Mouse (Mus musculus) urinary bladder, adult 2 months (tissue): ENCODE measurements at regions not wholly inside any gene's neighbourhood (a gene's known extent, or its start where the extent isn't known, plus 50 kb on each side); places are given as distances from the start of the nearest gene placed in this dataset.

Experiments
- DNase-seq: peaks from one replicate; pipeline ENCODE4 v3.0.0; 2022; ENCODE audit warnings: low spot score

DNA sequence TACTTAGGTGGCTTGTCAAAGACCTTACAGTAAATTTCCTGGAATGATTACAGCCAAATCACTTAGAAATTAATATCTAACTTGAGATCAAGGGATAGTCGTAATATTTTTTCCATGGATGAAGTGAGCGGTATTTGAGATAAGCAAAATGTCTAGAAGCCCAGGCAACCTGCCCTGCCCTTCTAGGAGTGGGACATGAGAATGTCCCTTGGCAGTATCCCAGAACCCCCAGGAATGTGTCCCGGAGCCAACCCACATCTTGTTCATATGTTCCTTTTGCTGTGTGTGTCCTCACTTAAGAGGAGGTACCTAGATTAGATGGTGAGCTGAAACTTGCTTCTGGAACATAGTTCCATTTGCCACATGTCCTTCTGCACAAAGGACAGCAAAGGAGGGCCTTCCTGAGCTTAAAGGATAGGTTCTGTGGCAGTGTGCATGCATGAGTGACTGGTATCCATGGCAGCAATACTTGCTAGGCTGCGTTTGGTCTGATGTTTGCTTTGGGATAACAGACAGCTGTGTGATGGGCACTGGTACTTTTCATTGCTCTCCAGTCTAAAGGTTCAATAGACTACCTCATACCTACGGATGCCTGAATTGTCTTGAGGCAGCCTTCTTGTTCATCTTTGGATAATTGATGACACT lies 231.0 kb upstream of the Krr1 start:
- DNase-seq: no peak

DNA sequence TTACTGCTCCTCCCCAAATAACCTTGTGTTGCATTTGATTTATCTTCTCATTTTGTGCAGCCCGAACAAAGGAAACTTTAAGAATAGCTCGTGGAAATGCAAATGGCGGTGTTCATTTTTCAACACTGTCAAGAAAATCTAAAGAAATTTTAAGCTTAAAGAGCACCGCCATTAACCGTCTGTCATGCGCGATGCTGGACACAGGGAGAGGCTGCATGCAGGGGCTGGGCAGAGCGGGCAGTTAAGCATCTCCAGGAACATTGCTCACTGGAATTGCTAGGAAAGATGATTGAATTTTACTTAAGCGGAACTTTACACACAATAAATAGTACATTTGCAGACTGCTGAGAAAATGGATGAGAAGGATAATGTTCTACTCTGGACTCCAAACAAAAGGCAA lies 229.2 kb upstream of the Krr1 start:
- DNase-seq: no peak

DNA sequence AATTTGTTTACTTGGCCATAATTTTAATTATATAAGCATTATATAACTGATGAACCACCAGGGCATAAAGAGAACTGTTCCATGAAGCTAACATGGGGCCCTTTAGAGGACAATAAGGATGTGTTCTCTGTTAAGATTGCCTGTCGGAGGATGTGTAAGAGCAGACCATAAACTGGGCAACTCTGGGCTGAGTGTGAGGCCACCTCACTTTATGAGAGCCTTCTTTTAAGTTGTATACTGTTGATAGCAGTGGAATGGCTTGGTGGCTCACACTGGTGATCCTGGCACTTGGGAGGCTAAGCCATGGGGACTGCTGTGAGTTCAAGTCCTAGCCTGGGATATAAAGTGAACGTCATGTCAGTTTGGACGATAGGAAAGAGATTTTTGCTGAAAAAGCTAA lies 227.3 kb upstream of the Krr1 start:
- no peak for DNase-seq

DNA sequence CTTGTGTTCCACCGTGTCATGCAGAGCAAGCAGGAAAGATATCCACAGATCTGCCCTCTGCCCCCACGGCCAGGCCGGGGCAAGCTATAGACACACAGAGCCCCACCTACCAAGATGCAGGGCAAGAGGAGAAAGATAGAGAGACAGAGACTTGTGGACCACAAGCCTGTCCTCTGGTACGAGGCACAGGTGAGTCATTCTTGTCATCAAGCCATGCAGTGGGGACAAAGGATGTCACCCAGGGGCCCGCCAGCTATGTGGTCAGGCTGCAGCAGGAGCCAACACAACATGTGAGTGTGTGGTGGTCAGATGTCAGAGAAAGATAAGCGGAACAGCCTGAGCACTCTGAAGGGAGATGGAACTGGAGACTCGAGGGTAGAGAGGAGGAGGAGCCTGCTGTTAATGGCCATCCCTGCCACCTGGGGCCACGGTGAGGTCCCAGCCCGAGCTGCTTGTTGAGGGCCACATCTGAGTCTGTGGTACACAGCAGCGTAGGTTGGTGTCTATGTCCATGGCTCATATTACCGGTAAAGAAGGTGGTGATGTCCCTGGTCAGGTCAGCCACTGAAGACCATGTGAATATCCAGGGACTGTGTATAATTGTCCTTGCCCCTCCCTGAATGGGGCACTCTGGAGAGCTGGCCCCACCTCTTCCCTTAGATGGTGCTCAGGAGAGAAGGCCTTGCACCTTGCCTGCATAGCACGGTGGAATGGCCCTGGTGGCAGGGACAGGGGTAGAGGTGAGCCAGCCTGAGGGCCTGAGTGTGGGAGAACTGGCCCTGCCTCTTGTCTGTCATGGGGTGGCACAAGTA lies 226.2 kb upstream of the Krr1 start:
- DNase-seq: no peak

DNA sequence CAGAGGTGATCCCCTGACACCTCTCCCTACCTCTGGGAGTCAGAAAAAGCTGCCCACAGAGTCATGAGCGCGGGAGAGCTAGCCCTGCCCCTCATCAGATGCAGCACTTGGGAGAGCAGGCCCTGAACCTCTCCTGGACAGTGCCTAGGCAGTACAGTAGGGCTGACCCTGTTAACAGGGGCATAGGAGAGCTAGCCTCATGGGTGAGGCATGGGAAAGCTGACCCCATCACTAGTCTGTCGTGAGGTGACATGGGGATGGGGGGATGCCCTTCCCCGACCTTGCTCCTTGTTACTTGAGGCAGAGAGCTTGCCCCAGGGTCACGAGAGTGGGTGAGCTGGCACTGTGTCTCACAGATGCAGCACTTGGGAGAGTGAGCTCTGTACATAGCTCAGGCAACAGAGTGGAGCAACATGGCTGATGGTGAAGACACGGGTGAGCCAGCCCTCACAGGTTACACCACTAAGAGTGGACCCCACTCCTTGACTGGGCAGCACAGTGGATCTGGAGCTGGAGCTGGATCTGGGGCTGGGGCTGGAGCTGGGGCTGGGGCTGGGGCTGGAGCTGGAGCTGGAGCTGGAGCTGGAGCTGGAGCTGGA lies 225.5 kb upstream of the Krr1 start:
- no peak for DNase-seq

DNA sequence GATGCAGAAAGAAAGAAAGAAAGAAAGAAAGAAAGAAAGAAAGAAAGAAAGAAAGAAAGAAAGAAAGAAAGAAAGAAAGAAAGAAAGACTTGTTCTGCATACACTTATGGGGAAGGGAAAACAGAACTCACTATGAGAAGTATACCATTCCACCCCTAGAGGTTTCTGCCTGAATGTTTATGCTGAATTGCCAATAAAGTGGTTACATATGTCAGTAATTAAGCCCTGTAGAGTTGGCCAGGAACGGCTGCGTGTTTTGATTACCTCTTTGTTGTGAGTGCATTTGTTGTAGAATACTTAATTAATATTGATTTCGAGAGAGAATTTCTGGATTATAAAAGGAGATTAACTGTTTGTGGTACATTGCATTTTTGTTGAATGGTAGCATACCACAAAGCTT lies 224.0 kb upstream of the Krr1 start:
- DNase-seq: no peak

DNA sequence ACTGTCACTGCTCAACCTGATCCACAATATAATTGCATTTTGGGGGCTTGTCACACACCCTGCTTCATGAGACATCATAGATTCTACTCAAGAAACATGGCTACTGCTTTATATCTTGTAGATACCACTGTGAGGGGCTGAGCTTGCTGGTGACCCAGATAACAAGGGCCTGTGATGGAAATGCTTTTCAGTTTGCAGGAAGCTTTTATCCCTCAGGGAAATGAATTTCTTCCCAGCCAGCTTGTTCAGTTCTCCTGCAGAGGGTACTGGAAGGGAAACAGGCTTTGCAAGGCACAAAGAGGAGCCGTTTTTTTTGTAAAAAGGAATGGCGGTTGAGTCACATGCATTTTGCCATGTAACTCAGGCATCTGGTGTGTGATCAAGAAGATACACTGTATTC lies 218.8 kb upstream of the Krr1 start:
- no peak for DNase-seq

DNA sequence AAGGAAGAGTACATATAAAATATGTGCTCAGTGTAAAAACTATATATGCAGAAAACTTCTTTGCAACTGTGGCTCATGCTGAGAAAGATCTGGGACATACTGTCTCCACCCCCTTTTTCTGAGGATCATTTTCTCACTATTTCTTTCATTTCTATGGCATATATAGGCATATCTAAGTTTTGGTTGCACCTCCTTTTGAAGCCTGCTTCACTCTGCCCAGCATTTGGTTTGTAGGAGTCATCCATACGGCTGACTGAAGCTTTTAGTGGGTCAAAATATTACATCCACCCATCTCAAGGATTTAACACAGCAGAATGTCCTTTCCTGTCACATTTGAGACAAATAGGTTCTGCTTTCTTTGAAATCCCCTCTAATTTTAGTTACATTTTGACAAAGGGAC lies 216.5 kb upstream of the Krr1 start:
- DNase-seq: no peak

DNA sequence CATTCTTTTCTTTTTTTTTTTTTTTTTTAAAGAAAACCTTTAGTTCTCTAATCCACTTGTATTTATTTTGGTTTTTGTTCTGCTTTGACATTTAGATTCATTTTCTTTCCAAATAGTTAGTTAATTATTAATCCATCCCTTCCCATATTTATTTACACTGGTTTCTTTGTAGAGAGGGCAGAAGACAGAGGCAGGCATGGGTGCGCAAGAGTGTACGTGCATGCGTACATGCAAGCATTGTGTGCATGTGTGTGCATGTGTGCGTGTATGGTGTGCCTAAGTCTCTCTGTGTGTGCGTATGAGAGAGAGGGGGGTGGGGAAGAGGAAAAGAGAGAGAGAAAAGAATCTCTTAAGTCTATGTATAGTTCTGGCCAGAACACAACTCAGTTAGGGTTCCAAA lies 215.9 kb upstream of the Krr1 start:
- no peak for DNase-seq

DNA sequence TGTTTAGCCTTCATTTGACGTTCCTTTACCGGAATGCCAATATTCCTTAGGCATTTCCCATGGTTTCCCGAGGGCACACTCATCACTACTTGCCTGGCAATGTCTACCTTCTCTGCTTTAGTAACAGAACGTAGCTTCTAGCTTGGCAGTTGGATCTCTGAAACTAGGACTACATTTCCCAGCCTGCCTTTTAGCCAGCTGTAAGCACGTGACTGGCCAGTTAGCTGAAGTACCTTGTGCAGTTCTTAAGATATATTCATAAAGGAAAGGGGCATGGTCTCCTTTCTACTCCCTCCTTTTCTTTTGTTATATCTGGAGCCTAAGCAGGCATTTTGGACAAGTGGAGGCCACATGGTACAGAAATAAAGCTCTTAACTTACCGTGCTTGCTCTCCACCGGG lies 214.8 kb upstream of the Krr1 start:
- no peak for DNase-seq

DNA sequence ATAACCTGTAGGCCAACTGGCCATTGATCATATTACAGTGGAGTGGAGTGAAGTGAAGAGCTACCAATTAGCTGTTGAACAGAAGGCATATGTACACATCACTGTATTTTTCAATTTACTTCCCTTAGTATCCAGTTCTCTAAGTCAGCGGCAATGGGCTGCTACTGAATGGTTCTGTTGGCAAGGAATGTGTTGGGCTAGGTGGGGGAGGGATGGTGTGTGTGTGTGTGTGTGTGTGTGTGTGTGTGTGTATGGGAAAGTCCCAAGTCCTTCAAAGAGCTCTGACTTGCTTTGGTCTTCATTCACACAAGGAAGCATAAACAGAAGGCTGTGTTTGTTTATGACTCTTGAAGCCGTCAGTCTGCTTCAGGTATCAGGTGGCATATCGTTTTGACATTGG lies 213.0 kb upstream of the Krr1 start:
- DNase-seq: no peak

DNA sequence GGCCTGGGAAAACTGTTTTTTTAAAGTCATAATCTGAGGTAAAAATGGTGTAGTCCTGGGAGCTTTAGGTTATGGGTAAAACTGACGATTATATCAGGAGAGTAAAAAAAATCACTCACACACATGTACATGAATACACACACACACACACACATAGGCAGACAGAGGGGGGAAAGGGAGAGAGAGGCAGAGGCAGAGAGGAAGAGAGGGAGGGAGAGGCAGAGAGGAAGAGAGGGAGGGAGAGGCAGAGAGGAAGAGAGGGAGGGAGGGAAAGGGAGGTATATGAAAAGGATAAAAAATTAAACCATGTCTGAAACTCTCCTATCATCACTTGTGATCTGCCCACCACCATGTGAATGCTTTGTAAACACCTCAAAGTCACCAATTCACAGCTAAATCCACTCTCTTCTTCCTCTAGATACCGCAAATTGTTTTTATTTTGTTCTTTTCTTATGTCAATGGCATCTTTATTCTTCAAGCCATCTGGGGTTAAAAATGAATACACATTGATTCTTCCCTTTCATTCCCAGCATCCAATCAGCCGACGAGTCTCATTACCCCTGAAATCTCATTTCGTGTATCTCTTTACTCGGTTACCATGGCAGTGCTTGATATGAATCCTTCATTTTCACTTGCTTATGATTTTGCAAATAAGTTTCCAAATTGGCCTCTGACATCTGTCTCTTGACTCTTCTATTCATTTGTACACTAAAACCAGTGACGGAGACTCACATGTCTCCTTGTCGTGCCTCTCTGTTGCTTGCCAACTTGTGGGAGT lies 209.5 kb upstream of the Krr1 start:
- no peak for DNase-seq

DNA sequence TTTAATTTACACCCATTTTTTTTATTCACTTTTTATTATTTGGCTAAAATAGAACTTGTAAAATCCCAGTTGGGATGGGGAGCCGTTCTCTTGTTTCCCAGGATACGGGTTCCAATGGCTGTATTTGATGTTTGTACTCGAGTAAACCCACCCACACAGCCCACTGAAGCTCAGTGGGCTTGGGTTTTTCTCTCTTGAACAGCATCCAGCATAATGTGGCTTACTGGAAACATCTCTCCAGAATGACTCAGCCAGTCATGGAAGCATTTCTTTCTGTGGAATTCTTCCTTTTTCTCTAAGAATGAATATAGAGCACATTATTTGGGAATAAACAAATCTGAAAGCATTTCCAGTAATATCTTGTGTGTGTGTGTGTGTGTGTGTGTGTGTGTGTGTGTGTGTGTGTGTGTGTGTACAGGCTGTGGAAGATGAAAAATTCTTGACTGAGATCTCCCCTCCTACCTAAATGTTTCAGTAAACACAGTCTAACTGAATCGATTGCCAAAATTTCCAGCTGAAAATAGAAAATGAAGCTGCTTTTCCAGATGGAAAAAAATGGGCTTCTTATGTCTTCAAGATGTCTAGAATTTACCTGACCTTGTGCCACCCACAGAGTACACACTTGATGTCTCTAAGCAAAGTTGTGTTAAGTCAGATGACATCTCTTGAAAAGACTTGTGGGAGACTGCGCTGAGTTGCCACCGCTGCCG lies 205.3 kb upstream of the Krr1 start:
- DNase-seq: no peak

DNA sequence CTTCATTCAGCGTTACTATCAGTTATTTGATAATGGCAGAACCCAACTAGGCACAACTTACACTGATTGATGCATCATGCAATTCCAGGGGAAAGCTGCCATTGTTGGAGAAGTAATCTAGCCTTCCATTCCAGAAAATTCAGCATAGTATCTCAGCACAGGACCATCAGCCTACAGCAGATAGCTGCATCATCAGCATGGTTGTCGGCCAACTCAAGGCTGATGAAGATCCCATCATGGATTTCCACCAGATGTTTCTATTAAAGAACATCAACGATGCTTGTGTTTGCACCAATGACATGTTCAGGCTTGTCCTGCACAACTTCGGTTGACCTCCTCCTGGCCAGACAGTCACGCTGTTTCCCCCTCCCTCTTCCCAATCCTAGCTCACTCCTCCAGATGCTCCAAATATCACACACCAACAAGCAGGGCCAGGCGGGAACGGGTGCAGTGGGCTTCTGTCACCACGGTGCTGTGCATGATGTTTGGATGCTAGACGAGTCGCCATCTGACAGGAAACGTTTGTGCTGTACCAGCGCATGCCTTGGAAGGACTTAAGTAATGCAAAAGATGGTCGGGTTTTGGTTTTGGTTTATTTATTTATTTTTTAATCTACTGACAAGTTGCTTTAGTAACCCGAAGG lies 204.5 kb upstream of the Krr1 start:
- DNase-seq: no peak

DNA sequence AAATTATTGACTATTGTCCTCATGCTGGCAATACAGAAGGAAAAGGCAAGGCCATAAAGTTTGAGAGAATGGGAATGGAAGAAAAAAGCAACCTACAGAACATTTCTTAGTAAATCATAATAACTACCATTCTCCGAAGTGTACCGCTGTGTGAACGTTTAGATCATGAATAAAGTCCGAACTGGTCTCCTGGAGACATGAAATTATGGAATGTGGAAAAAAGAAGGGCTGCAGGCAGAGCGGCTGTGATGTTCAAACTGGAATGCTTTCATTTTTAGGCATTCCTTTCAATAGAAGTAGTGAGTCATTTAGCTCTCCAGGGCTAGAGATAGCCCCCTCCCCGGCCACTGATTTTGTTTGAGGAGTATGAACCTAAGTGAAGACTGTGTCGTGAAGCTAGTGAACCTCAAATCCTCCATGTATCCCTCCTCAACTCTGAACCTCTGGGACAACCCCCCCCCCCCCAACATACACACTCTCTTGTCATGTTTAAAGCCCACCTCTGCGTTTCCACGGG lies 202.9 kb upstream of the Krr1 start:
- no peak for DNase-seq

DNA sequence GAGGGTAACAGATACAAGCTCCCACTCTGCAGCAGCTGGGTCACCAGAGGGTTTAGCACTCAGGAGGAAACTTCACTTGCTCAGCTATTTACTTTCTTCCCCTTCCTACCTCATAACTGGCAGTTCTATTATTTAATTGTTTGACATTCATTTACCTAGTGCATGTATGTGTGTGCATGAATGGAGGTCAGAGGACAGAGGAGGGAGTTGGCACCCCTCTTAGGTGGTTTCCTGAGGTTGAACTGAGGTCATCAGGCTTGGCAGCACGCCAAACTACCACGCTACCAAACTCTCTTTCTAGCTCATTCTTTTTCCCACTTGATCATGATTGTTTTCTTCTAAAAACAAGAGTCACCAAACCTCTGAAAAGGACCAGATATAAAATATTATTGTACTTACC lies 202.4 kb upstream of the Krr1 start:
- no peak for DNase-seq

DNA sequence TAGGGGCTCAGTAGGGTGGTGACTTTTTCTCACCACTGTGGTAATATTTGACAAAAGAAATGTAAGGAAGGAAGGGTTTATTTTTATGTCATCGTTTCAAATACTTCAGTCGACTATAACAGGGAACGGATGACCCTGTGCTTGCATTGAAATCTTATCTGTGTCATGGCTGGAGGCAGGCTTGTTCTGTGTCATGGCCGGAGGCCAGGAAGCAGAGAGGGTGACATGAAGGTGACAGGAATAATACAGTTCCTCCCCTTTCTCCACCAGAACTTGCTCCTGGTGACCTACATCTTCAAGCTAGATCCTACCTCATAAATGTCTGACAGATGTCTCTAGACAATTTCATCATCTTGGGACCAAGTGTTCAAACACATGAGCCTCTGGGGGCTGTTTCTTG lies 201.5 kb upstream of the Krr1 start:
- no peak for DNase-seq

DNA sequence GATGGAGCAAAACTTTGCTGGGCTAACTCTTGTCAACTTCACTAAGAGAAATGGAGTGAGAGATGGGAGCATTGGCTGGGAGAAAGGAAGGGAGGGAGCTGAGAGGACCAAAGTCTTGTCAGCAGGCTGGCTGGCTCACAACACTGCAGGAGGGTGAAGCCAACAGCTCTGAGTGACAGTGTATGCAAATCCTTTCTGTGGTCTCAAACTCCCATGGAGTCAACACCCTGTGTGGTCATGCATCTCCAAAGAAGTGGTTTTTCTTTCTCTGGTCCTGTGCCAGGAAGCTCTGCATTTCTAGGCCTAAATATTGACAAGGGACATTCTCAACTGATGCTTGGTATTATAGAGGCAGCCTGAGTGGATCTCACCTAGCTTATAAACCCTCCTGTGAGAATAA lies 194.9 kb upstream of the Krr1 start:
- no peak for DNase-seq

DNA sequence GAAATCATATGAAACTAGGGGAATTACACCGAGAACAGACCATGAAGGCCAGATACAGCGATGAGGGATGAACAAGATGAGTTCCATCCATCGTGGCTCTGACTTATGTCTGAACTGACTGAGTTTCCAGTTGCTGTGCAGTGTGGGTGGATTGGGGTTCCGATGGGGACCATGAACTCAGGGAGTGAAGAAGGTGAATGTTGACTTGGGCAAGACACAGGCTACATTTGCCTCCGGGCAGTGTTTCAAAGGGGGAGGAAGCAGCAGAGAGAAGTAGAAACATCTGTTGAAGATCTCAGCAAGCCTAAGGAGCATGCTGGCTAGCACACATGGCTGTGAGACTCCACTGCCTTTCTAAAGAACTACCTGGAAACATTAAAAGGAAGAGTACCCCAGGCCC lies 194.4 kb upstream of the Krr1 start:
- DNase-seq: no peak

DNA sequence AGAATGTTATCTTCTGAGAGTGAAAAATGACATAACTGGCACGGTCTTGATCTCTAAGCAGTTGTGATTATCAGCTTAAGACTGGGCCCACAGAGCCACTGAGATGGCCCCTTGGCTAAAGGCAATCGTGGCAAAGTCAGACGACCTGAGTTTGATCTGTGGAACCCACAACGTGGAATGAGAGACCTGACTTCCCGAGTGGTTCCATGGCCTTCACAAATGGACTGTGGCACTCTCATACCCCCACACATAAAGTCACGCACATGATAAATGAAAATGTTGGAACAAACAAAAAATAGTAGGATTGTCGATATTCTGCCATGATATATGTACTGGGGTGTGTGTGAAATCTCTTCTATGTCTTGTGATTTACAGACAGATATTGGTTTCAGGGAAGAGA lies 192.5 kb upstream of the Krr1 start:
- DNase-seq: no peak

DNA sequence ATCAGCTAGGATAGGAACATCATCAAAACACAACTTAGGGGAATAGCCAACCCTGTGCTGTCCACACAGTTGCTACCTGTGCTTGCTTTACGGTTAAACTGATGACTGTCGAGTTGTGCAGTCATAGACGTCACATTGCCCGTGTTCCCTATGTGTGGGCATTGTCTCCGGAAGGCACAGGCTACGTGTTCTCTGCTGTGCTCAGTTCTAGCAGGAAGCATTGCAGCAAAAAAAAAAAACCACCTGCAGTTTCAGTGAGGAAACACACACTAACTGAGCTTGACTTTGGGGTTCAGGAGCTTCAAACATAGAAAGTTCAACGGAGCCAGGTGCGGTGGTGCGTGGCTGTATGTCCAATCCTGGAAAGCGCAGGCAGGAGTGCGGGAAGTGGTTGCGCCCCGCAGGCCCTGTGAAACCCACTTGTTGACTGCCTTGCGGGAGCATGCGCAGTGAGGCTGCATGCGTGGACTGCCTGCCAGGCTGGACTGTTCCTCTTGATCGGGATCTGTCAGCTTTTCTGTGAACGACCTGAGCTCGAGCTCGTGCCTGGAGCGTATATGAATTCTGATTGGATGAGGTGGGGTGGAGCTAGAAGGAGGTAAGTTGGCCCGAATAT lies 190.2 kb upstream of the Krr1 start:
- no peak for DNase-seq
